Mouse (Mus musculus): Measurements from ENCODE around the gene Terb2. TPM values are rescaled to one million over a fixed set of nuclear protein-coding genes. Genes with fewer than 3 reads are reported as not detected.

The Terb2 gene
- polyA plus RNA-seq, 1 experiment from 2014 or later, result not detected

DNA sequence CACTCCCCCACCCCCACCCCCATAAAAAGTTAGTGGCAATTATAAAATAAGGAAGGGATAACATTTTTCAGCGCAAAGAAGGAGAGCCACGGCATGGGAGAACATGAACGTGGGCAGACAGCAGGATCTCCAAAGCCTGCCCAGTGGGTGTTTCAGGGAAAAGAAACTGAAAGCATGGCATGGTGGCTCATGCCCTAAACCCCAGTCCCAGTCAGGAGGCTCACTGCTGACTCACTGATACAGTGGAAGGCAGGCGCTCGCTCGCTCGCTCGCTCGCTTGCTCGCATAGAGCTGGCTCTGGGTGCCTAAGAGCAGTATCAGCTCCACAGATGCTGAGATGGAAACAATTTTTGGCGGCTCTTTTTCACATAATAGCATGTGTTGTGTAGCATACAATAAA lies 21.8 kb upstream of the Terb2 start:
- no peak overlapping the region for H3K27ac ChIP-seq
- no peak for ATAC-seq (replicated peaks; ENCODE audit: low FRiP score, low read depth)
- H3K4me2 ChIP-seq (ENCODE audit: low read length), result no peak overlapping the region
- no peak overlapping the region for H3K4me3 ChIP-seq (replicated peaks; ENCODE audit: low read depth, low read length)
- no peaks in the 10 kb centered on the region for H3K27me3 ChIP-seq (ENCODE audit: insufficient read depth, low read length)
- H3K36me3 ChIP-seq (ENCODE audit: insufficient read depth, low read length), result no peaks in the 10 kb centered on the region
- WGBS, result 89% methylated on average over 11 of the region's 11 CpGs
- no peak overlapping the region for H3K9ac ChIP-seq (ENCODE audit: low read depth, low read length)
- H3K4me1 ChIP-seq (replicated peaks; ENCODE audit: insufficient read depth, low read length), result no peaks in the 10 kb centered on the region
- DNase-seq (ENCODE audit: low spot score), result no peak
- H3K9me3 ChIP-seq (replicated peaks; ENCODE audit: low read length), result no peaks in the 10 kb centered on the region
- TF ChIP-seq CTCF (IDR thresholded peaks at IDR 0.05; ENCODE audit: low read depth), result no peak

DNA sequence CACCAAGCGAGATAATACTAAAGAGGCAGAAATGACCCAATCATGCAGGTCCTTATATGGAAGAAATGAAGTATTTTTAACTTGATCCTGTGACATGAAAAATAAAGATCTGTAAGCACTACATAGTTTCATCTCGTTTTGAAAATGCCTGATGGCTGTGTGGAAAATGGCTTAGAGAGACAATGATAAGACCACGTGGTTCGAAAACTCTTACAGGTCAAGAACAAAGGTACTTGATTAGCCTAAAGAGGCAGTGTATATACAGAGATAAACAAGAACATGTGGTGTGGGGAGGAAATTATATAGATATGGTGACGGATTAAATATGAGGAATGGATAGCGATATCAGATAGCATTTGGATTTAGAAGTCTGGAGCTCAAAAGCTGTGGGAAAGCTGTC lies 14.8 kb upstream of the Terb2 start:
- no peaks in the 10 kb centered on the region for H3K4me1 ChIP-seq (replicated peaks; ENCODE audit: insufficient read depth, low read length)
- no peak overlapping the region for H3K4me2 ChIP-seq (ENCODE audit: low read length)
- no peaks in the 10 kb centered on the region for H3K9me3 ChIP-seq (replicated peaks; ENCODE audit: low read length)
- 83% methylated on average over 6 of the region's 6 CpGs for WGBS
- H3K36me3 ChIP-seq (ENCODE audit: insufficient read depth, low read length), result no peaks in the 10 kb centered on the region
- H3K27me3 ChIP-seq (ENCODE audit: insufficient read depth, low read length), result no peaks in the 10 kb centered on the region
- no peak for TF ChIP-seq CTCF (IDR thresholded peaks at IDR 0.05; ENCODE audit: low read depth)
- H3K27ac ChIP-seq, result no peak overlapping the region
- H3K4me3 ChIP-seq (replicated peaks; ENCODE audit: low read depth, low read length), result no peak overlapping the region
- DNase-seq (ENCODE audit: low spot score) (no peak), ATAC-seq (replicated peaks; ENCODE audit: low FRiP score, low read depth) (no peak)
- no peak overlapping the region for H3K9ac ChIP-seq (ENCODE audit: low read depth, low read length)

DNA sequence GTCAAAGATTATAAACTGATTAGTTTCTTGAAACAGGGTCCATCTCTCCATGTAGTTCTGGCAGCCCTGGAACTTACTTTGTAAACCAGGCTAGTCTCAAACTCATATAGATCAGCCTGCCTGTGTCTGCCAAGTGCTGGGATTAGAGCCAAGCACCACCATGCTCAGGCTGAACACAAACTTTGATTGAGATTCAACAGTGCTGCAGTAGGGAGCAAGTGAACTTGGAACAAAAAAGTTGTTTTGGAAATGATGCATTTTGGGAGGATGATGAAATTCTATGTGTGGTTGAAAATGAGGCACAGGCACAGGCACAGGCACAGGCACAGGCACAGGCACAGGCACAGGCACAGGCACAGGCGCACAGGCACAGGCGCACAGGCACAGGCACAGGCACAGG lies 13.9 kb upstream of the Terb2 start:
- no peak for TF ChIP-seq CTCF (IDR thresholded peaks at IDR 0.05; ENCODE audit: low read depth)
- ATAC-seq (replicated peaks; ENCODE audit: low FRiP score, low read depth) (no peak), DNase-seq (ENCODE audit: low spot score) (no peak)
- Histone ChIP-seq H3K4me3 (replicated peaks; ENCODE audit: low read depth, low read length) (no peak overlapping the region), H3K9ac (ENCODE audit: low read depth, low read length) (no peak overlapping the region), H3K27me3 (ENCODE audit: insufficient read depth, low read length) (no peaks in the 10 kb centered on the region), H3K9me3 (replicated peaks; ENCODE audit: low read length) (no peaks in the 10 kb centered on the region), H3K4me1 (replicated peaks; ENCODE audit: insufficient read depth, low read length) (no peaks in the 10 kb centered on the region), H3K36me3 (ENCODE audit: insufficient read depth, low read length) (no peaks in the 10 kb centered on the region), H3K27ac (no peak overlapping the region), H3K4me2 (ENCODE audit: low read length) (no peak overlapping the region)
- WGBS, result 95% methylated on average over 2 of the region's 2 CpGs

DNA sequence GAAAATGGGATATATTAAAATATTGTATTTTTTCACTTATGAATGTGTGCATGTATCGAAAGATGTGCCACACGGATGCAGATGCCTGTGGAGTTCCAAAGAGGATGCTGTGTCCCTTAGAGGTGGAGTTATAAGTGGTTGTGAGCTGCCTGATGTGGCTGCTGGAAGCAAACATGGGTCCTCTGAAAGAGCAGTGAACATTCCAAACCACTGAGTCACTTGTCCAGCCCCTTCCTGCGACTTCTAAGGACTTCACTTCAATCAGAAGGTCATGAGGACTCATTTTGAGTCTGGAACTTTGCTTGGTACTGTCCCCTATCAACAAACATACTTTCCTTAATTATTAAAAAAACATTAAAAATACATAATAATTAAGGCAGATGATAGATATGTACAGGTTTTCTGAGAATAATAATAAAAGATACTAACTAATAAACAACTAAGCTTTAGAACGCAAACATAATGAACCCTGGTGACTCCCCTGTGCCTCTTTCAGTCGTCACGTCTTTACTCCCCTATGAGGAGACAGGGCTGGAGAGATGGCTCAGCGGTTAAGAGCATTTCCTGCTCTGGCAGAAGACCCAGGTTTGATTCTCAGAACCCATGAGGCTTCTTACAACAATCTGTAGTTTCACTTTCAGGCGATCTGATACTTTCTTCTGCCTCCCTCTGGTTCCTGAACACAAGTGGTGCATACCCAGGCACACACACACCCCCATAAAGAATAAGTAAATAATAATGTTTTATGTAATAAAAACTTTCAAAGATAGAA lies 5.8 kb upstream of the Terb2 start:
- H3K4me1 ChIP-seq (replicated peaks; ENCODE audit: insufficient read depth, low read length), result no peaks in the 10 kb centered on the region
- H3K36me3 ChIP-seq (ENCODE audit: insufficient read depth, low read length), result no peaks in the 10 kb centered on the region
- no peak for DNase-seq (ENCODE audit: low spot score)
- no peaks in the 10 kb centered on the region for H3K27me3 ChIP-seq (ENCODE audit: insufficient read depth, low read length)
- ATAC-seq (replicated peaks; ENCODE audit: low FRiP score, low read depth), result no peak
- 66% methylated on average over 8 of the region's 8 CpGs for WGBS
- H3K9ac ChIP-seq (ENCODE audit: low read depth, low read length), result no peak overlapping the region
- no peaks in the 10 kb centered on the region for H3K9me3 ChIP-seq (replicated peaks; ENCODE audit: low read length)
- H3K27ac ChIP-seq, result no peak overlapping the region
- no peak for TF ChIP-seq CTCF (IDR thresholded peaks at IDR 0.05; ENCODE audit: low read depth)
- no peak overlapping the region for H3K4me3 ChIP-seq (replicated peaks; ENCODE audit: low read depth, low read length)
- no peak overlapping the region for H3K4me2 ChIP-seq (ENCODE audit: low read length)

DNA sequence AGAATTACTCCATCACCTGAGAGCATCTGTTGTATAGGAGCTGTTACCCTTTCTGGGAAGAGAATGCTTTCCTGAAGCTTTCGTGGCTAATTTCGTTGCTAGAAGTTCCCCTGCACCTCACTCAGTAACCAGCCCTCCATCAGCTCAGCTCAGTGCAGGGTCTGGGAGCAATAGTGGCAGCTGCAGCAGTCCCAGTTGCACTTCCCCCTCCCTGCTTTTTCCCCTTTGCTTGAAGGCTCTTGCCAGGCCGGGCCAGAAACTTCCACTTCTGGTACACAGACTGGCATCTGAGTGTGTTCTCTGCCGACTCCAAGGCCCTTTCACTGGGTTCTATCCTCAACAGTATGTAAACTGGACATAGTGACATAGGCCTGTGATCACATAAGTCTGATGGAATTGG lies 986 bp upstream of the Terb2 start:
- no peak for DNase-seq (ENCODE audit: low spot score)
- no peaks in the 10 kb centered on the region for H3K27me3 ChIP-seq (ENCODE audit: insufficient read depth, low read length)
- TF ChIP-seq CTCF (IDR thresholded peaks at IDR 0.05; ENCODE audit: low read depth), result no peak
- ATAC-seq (replicated peaks; ENCODE audit: low FRiP score, low read depth), result no peak
- no peak overlapping the region for H3K4me3 ChIP-seq (replicated peaks; ENCODE audit: low read depth, low read length)
- no peak overlapping the region for H3K4me2 ChIP-seq (ENCODE audit: low read length)
- 82% methylated on average over 4 of the region's 4 CpGs for WGBS
- H3K9me3 ChIP-seq (replicated peaks; ENCODE audit: low read length), result no peaks in the 10 kb centered on the region
- H3K36me3 ChIP-seq (ENCODE audit: insufficient read depth, low read length), result no peaks in the 10 kb centered on the region
- no peak overlapping the region for H3K9ac ChIP-seq (ENCODE audit: low read depth, low read length)
- no peak overlapping the region for H3K27ac ChIP-seq
- no peaks in the 10 kb centered on the region for H3K4me1 ChIP-seq (replicated peaks; ENCODE audit: insufficient read depth, low read length)

DNA sequence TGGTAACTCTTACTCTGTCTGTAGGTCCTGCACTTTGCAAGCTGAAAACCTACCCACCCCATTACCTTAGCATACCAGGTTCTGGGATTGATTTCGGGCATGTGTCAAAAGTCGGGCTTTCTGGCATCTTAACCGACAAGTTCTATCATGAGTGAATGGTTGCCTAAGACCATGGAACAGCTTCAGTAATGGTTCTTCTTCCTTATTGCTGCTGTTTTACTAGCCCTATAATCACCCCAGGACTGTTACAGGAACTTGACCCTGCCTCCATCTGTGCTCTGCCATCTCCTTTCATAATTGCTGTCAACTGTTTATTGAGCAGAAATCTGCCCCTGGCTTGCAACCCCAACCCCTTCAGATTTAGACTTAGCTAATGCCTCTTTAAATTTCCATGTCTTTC lies 679 bp downstream of the Terb2 start:
- Histone ChIP-seq H3K27me3 (ENCODE audit: insufficient read depth, low read length) (no peaks in the 10 kb centered on the region), H3K27ac (no peak overlapping the region), H3K4me3 (replicated peaks; ENCODE audit: low read depth, low read length) (no peak overlapping the region), H3K9me3 (replicated peaks; ENCODE audit: low read length) (no peaks in the 10 kb centered on the region), H3K9ac (ENCODE audit: low read depth, low read length) (no peak overlapping the region), H3K36me3 (ENCODE audit: insufficient read depth, low read length) (no peaks in the 10 kb centered on the region), H3K4me2 (ENCODE audit: low read length) (no peak overlapping the region), H3K4me1 (replicated peaks; ENCODE audit: insufficient read depth, low read length) (no peaks in the 10 kb centered on the region)
- DNase-seq (ENCODE audit: low spot score) (no peak), ATAC-seq (replicated peaks; ENCODE audit: low FRiP score, low read depth) (no peak)
- 86% methylated on average over 3 of the region's 3 CpGs for WGBS
- no peak for TF ChIP-seq CTCF (IDR thresholded peaks at IDR 0.05; ENCODE audit: low read depth)

DNA sequence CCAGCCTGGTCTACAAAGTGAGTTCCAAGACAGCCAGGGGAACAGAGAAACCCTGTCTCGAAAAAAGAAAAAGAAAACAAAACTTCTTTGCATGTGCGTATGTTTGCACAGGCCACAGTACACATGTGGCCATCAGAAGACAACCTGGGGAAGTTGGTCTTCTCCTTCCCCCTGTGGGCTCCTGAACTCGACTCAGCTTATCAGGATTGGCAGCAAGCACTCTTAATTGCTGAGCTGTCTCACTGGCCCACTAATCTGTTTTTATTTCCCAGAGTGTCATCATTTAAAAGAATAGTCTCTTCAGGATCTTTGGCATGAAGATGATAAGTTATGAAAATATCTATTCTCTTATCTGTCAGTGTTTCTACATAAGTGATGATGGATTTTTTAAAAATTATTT lies 5.8 kb downstream of the Terb2 start:
- DNase-seq (ENCODE audit: low spot score) (no peak), ATAC-seq (replicated peaks; ENCODE audit: low FRiP score, low read depth) (no peak)
- H3K4me1 ChIP-seq (replicated peaks; ENCODE audit: insufficient read depth, low read length), result no peaks in the 10 kb centered on the region

More for the DNA sequence above, 5.8 kb downstream of the Terb2 start:
- H3K27ac ChIP-seq, result no peak overlapping the region
- H3K4me2 ChIP-seq (ENCODE audit: low read length), result no peak overlapping the region
- no peaks in the 10 kb centered on the region for H3K27me3 ChIP-seq (ENCODE audit: insufficient read depth, low read length)
- no peak overlapping the region for H3K4me3 ChIP-seq (replicated peaks; ENCODE audit: low read depth, low read length)
- H3K36me3 ChIP-seq (ENCODE audit: insufficient read depth, low read length), result no peaks in the 10 kb centered on the region
- no peak for TF ChIP-seq CTCF (IDR thresholded peaks at IDR 0.05; ENCODE audit: low read depth)
- H3K9ac ChIP-seq (ENCODE audit: low read depth, low read length), result no peak overlapping the region
- no peaks in the 10 kb centered on the region for H3K9me3 ChIP-seq (replicated peaks; ENCODE audit: low read length)
- 72% methylated on average over 3 of the region's 3 CpGs for WGBS
